22 mouse cellular contexts compared by ENCODE assay signal in genomic region chr5:144303071-144303470, GRCm38 (mm10). TPM values are rescaled to one million over a fixed set of nuclear protein-coding genes. Genes with fewer than 3 reads are reported as not detected.
DNase-seq lines count a peak whose midpoint lies in the region; ATAC-seq and TF ChIP-seq lines count a peak whose summit lies in the region.
"Had no signal": no experiment of that assay in that cellular context is flagged by ENCODE, and none has a peak within 500 bp of the region (broad histone marks: within the 10 kb centered on the region; RNA-seq: fewer than 3 reads in every experiment).

No protein-coding gene starts in this region.

- 80% methylated on average over 2 of the region's 2 CpGs for WGBS in intestine, embryonic 15.5 days
- 84% methylated on average over 2 of the region's 2 CpGs for WGBS in intestine, embryonic 16.5 days
- 56% methylated on average over 2 of the region's 2 CpGs for WGBS in intestine, postnatal 0 days
- WGBS in small intestine, adult 2 months: 75% methylated on average over 2 of the region's 2 CpGs
- 98% methylated on average over 2 of the region's 2 CpGs for WGBS in hindbrain, embryonic 13.5 days
- WGBS in hindbrain, embryonic 11.5 days: 95% methylated on average over 2 of the region's 2 CpGs
- WGBS in kidney, embryonic 15.5 days: 80% methylated on average over 2 of the region's 2 CpGs

- no peak overlapping the region for H3K27ac ChIP-seq in intestine, embryonic 15.5 days
- H3K27ac ChIP-seq in intestine, embryonic 16.5 days (ENCODE audit: low read length): no peak overlapping the region
- peak overlapping the region; percentile 75 for H3K27ac ChIP-seq in intestine, postnatal 0 days (ENCODE audit: low read depth, low read length)
- peak overlapping the region; percentile 51; the same call in 1 of the 2 replicates for H3K27ac ChIP-seq in small intestine, adult 2 months (ENCODE audit: insufficient read depth, low read depth, low read length)
- H3K27ac ChIP-seq in hindbrain, embryonic 13.5 days: no peak overlapping the region
- no peak overlapping the region for H3K27ac ChIP-seq in hindbrain, embryonic 11.5 days (ENCODE audit: low read depth, low read length)
- no peak overlapping the region for H3K27ac ChIP-seq in kidney, embryonic 15.5 days

- DNase-seq in embryo, embryonic 9.5 days (ENCODE audit: extremely low spot score): no peak
- no peak for DNase-seq in hindbrain, embryonic 11.5 days (ENCODE audit: low spot score)
- DNase-seq: adrenal gland, adult 2 months; adrenal gland, adult 8-10 months; adrenal gland, postnatal 10 days; adrenal gland, postnatal 14 days; adrenal gland, postnatal 25 days; adrenal gland, postnatal 36 days; B cell, adult 2 months; cerebellum, adult 11 months; cerebellum, adult 11-12 months had no signal

- no peak overlapping the region for H3K9ac ChIP-seq in intestine, embryonic 15.5 days
- H3K9ac ChIP-seq in intestine, embryonic 16.5 days (ENCODE audit: low read depth, low read length): no peak overlapping the region
- no peak overlapping the region for H3K9ac ChIP-seq in intestine, postnatal 0 days (ENCODE audit: low read depth, low read length)
- no peak overlapping the region for H3K9ac ChIP-seq in hindbrain, embryonic 13.5 days
- H3K9ac ChIP-seq in hindbrain, embryonic 11.5 days (ENCODE audit: low read depth, low read length): no peak overlapping the region
- no peak overlapping the region for H3K9ac ChIP-seq in kidney, embryonic 15.5 days

- H3K27me3 ChIP-seq in intestine, embryonic 15.5 days (replicated peaks): no peaks in the 10 kb centered on the region
- no peaks in the 10 kb centered on the region for H3K27me3 ChIP-seq in intestine, embryonic 16.5 days (replicated peaks; ENCODE audit: control insufficient read depth, insufficient read depth, low read length)
- H3K27me3 ChIP-seq in intestine, postnatal 0 days (replicated peaks; ENCODE audit: control insufficient read depth, insufficient read depth, low read length): no peaks in the 10 kb centered on the region
- H3K27me3 ChIP-seq in small intestine, adult 2 months (ENCODE audit: control insufficient read depth, insufficient read depth, low read length): no peaks in the 10 kb centered on the region
- no peaks in the 10 kb centered on the region for H3K27me3 ChIP-seq in hindbrain, embryonic 13.5 days
- no peaks in the 10 kb centered on the region for H3K27me3 ChIP-seq in hindbrain, embryonic 11.5 days (ENCODE audit: control insufficient read depth, insufficient read depth, low read length)
- no peaks in the 10 kb centered on the region for H3K27me3 ChIP-seq in kidney, embryonic 15.5 days
- H3K27me3 ChIP-seq: CH12.LX, Patski had no signal

- H3K36me3 ChIP-seq in intestine, embryonic 15.5 days: no peaks in the 10 kb centered on the region
- H3K36me3 ChIP-seq in intestine, embryonic 16.5 days (ENCODE audit: control insufficient read depth, insufficient read depth, low read length): no peaks in the 10 kb centered on the region
- no peaks in the 10 kb centered on the region for H3K36me3 ChIP-seq in intestine, postnatal 0 days (ENCODE audit: control insufficient read depth, insufficient read depth)
- 0 out of 2 replicates have a peak, but pooled peaks cover 2% of the 10 kb centered on the region for H3K36me3 ChIP-seq in small intestine, adult 2 months (ENCODE audit: control insufficient read depth, insufficient read depth, low read length)
- no peaks in the 10 kb centered on the region for H3K36me3 ChIP-seq in hindbrain, embryonic 13.5 days
- H3K36me3 ChIP-seq in hindbrain, embryonic 11.5 days (ENCODE audit: control insufficient read depth, insufficient read depth, low read length): no peaks in the 10 kb centered on the region
- H3K36me3 ChIP-seq in kidney, embryonic 15.5 days: no peaks in the 10 kb centered on the region
- H3K36me3 ChIP-seq: G1E had no signal

- no peak overlapping the region for H3K4me3 ChIP-seq in intestine, embryonic 15.5 days (replicated peaks)
- H3K4me3 ChIP-seq in intestine, embryonic 16.5 days (ENCODE audit: low read length): no peak overlapping the region
- no peak overlapping the region for H3K4me3 ChIP-seq in intestine, postnatal 0 days (ENCODE audit: low read depth, low read length)
- H3K4me3 ChIP-seq in small intestine, adult 2 months (ENCODE audit: low read depth, low read length): no peak overlapping the region
- no peak overlapping the region for H3K4me3 ChIP-seq in hindbrain, embryonic 13.5 days
- H3K4me3 ChIP-seq in hindbrain, embryonic 11.5 days (ENCODE audit: low read depth, low read length): no peak overlapping the region
- H3K4me3 ChIP-seq in kidney, embryonic 15.5 days (replicated peaks): no peak overlapping the region

- TF ChIP-seq CTCF in intestine, postnatal 0 days (IDR thresholded peaks at IDR 0.05; ENCODE audit: low read depth): no peak
- no peak for TF ChIP-seq CTCF in small intestine, adult 2 months (IDR thresholded peaks at IDR 0.05; ENCODE audit: extremely low read depth, insufficient read length, insufficient replicate concordance, low read depth, low read length)

- H3K4me2 ChIP-seq in intestine, embryonic 15.5 days (replicated peaks): no peak overlapping the region
- H3K4me2 ChIP-seq in intestine, embryonic 16.5 days (ENCODE audit: low read depth, low read length): no peak overlapping the region
- H3K4me2 ChIP-seq in intestine, postnatal 0 days (replicated peaks; ENCODE audit: low read depth): no peak overlapping the region
- H3K4me2 ChIP-seq in hindbrain, embryonic 13.5 days: no peak overlapping the region
- no peak overlapping the region for H3K4me2 ChIP-seq in hindbrain, embryonic 11.5 days (replicated peaks; ENCODE audit: low read depth, low read length)
- no peak overlapping the region for H3K4me2 ChIP-seq in kidney, embryonic 15.5 days

- ATAC-seq in intestine, embryonic 15.5 days: peak; percentile 69; the same call in 1 of the 2 replicates
- peak; percentile 83 for ATAC-seq in intestine, embryonic 16.5 days
- peak; percentile 94 for ATAC-seq in intestine, postnatal 0 days
- ATAC-seq in hindbrain, embryonic 13.5 days (ENCODE audit: low FRiP score): no peak
- ATAC-seq in hindbrain, embryonic 11.5 days (ENCODE audit: low FRiP score): no peak
- no peak for ATAC-seq in kidney, embryonic 15.5 days (replicated peaks; ENCODE audit: low FRiP score)
- ATAC-seq: activated CD4-positive, CD25-positive, alpha-beta regulatory T cell, adult 4 months; CD4-positive, CD25-positive, alpha-beta regulatory T cell, adult 4 months; Patski had no signal

- TF ChIP-seq POLR2A in small intestine, adult 2 months (IDR thresholded peaks at IDR 0.05; ENCODE audit: low read depth, low read length): no peak

- H3K9me3 ChIP-seq in intestine, embryonic 15.5 days: no peaks in the 10 kb centered on the region
- H3K9me3 ChIP-seq in intestine, embryonic 16.5 days (ENCODE audit: control insufficient read depth, low read length): no peaks in the 10 kb centered on the region
- no peaks in the 10 kb centered on the region for H3K9me3 ChIP-seq in intestine, postnatal 0 days (ENCODE audit: control insufficient read depth)
- H3K9me3 ChIP-seq in hindbrain, embryonic 13.5 days: no peaks in the 10 kb centered on the region
- H3K9me3 ChIP-seq in hindbrain, embryonic 11.5 days (ENCODE audit: control insufficient read depth, low read length): no peaks in the 10 kb centered on the region
- no peaks in the 10 kb centered on the region for H3K9me3 ChIP-seq in kidney, embryonic 15.5 days (replicated peaks)
- H3K9me3 ChIP-seq: G1E had no signal

- H3K4me1 ChIP-seq in intestine, embryonic 15.5 days (replicated peaks): no peaks in the 10 kb centered on the region
- H3K4me1 ChIP-seq in intestine, embryonic 16.5 days (ENCODE audit: control insufficient read depth, insufficient read depth, low read length): no peaks in the 10 kb centered on the region
- 0 out of 2 replicates have a peak, but pooled peaks cover 4% of the 10 kb centered on the region for H3K4me1 ChIP-seq in intestine, postnatal 0 days (replicated peaks; ENCODE audit: control insufficient read depth, insufficient read depth, low read length)
- H3K4me1 ChIP-seq in small intestine, adult 2 months (ENCODE audit: control insufficient read depth, insufficient read depth, insufficient read length, low read length): peaks cover 5% of the 10 kb centered on the region
- no peaks in the 10 kb centered on the region for H3K4me1 ChIP-seq in hindbrain, embryonic 13.5 days (replicated peaks)
- no peaks in the 10 kb centered on the region for H3K4me1 ChIP-seq in hindbrain, embryonic 11.5 days (replicated peaks; ENCODE audit: control insufficient read depth, insufficient read depth, low read length)
- no peaks in the 10 kb centered on the region for H3K4me1 ChIP-seq in kidney, embryonic 15.5 days

RNA-seq across cellular contexts. Expression of gene Baiap2l1, which starts 54.8 kb away (rescaled TPM):
- polyA plus RNA-seq in intestine, embryonic 15.5 days (2015; fragmentation: Nextera tagmentation; extraction: Ambion mirVana): 27.4 and 28.6 TPM in 2 replicates
- polyA plus RNA-seq in intestine, embryonic 16.5 days (2015; fragmentation: Nextera tagmentation; extraction: Ambion mirVana): 32.0 and 37.2 TPM in 2 replicates
- 38.8 and 41.1 TPM in 2 replicates for polyA plus RNA-seq in intestine, postnatal 0 days (2015; fragmentation: Nextera tagmentation; extraction: Ambion mirVana)
- 31.3 and 49.1 TPM in 2 replicates for polyA plus RNA-seq in small intestine, adult 2 months (2012; rRNA removed)
- polyA plus RNA-seq in hindbrain, embryonic 13.5 days (2015; fragmentation: Nextera tagmentation; extraction: Ambion mirVana): 2.2 and 2.6 TPM in 2 replicates
- 3.2 and 3.3 TPM in 2 replicates for polyA plus RNA-seq in hindbrain, embryonic 11.5 days (2014; fragmentation: Nextera tagmentation; extraction: Ambion mirVana)
- polyA plus RNA-seq in kidney, embryonic 15.5 days (2015; fragmentation: Nextera tagmentation; extraction: Ambion mirVana): 14.8 and 15.2 TPM in 2 replicates
- polyA plus RNA-seq: G1E had no signal

RNA-seq across cellular contexts. Expression of gene Bri3, which starts 58.8 kb away (rescaled TPM):
- 130 and 133 TPM in 2 replicates for polyA plus RNA-seq in intestine, embryonic 15.5 days (2015; fragmentation: Nextera tagmentation; extraction: Ambion mirVana)
- 111 and 142 TPM in 2 replicates for polyA plus RNA-seq in intestine, embryonic 16.5 days (2015; fragmentation: Nextera tagmentation; extraction: Ambion mirVana)
- polyA plus RNA-seq in intestine, postnatal 0 days (2015; fragmentation: Nextera tagmentation; extraction: Ambion mirVana): 313 and 341 TPM in 2 replicates
- 60.1 and 154 TPM in 2 replicates for polyA plus RNA-seq in small intestine, adult 2 months (2012; rRNA removed)
- polyA plus RNA-seq in hindbrain, embryonic 13.5 days (2015; fragmentation: Nextera tagmentation; extraction: Ambion mirVana): 116 and 125 TPM in 2 replicates
- polyA plus RNA-seq in hindbrain, embryonic 11.5 days (2014; fragmentation: Nextera tagmentation; extraction: Ambion mirVana): 125 and 126 TPM in 2 replicates
- 123 and 129 TPM in 2 replicates for polyA plus RNA-seq in kidney, embryonic 15.5 days (2015; fragmentation: Nextera tagmentation; extraction: Ambion mirVana)

Comparison
In these comparisons a context has a peak if more than half of its experiments do, and no peak if none do; other contexts are left out.
1. H3K27ac ChIP-seq: peak in intestine, postnatal 0 days (single experiment) and small intestine, adult 2 months (single experiment); none in intestine, embryonic 15.5 days (single experiment), intestine, embryonic 16.5 days (single experiment), hindbrain, embryonic 13.5 days (single experiment), hindbrain, embryonic 11.5 days (single experiment) and kidney, embryonic 15.5 days (single experiment).
2. ATAC-seq: peak in intestine, embryonic 15.5 days (single experiment), intestine, embryonic 16.5 days (single experiment) and intestine, postnatal 0 days (single experiment); none in hindbrain, embryonic 13.5 days (single experiment), hindbrain, embryonic 11.5 days (single experiment) and kidney, embryonic 15.5 days (single experiment).